Mouse (Mus musculus) hindbrain, embryonic 11.5 days (tissue): ENCODE results near the gene Git1. TPM values are rescaled to one million over a fixed set of nuclear protein-coding genes. Genes with fewer than 3 reads are reported as not detected.

Experiments
- ATAC-seq: fragments of 200-750 bp; cut with Nextera tagmentation; 2 replicates; pipeline ENCODE4 v1.8.0; 2017; ENCODE audit warnings: mild to moderate bottlenecking, moderate TSS enrichment, moderate library complexity; ENCODE audit not compliant: low FRiP score
- DNase-seq: peaks from one replicate; pipeline ENCODE4 v3.0.0-alpha.2; 2015; ENCODE audit warnings: low spot score
- H3K27ac ChIP-seq: fragments of 300-500 bp; sonication (generic); 2 replicates; pipeline ENCODE4 v1.5.1; 2014; ENCODE audit warnings: mild to moderate bottlenecking, low read depth, low read length
- H3K27me3 ChIP-seq: fragments of 300-500 bp; sonication (generic); 2 replicates; pipeline ENCODE4 v1.6.1; 2014; ENCODE audit warnings: mild to moderate bottlenecking, low read length, moderate library complexity, mixed read lengths; ENCODE audit not compliant: control insufficient read depth, insufficient read depth
- H3K36me3 ChIP-seq: fragments of 300-500 bp; sonication (generic); 2 replicates; pipeline ENCODE4 v1.6.1; 2014; ENCODE audit warnings: mild to moderate bottlenecking, low read length, moderate library complexity, mixed read lengths; ENCODE audit not compliant: control insufficient read depth, insufficient read depth
- H3K4me1 ChIP-seq: fragments of 300-500 bp; sonication (generic); replicated peaks from 2 replicates; pipeline ENCODE4 v1.6.1; 2014; ENCODE audit warnings: low read length, mixed read lengths; ENCODE audit not compliant: control insufficient read depth, insufficient read depth
- H3K4me2 ChIP-seq: fragments of 300-500 bp; sonication (generic); replicated peaks from 2 replicates; pipeline ENCODE4 v1.6.1; 2014; ENCODE audit warnings: mild to moderate bottlenecking, low read depth, low read length
- H3K4me3 ChIP-seq: fragments of 300-500 bp; sonication (generic); 2 replicates; pipeline ENCODE4 v1.5.1; 2014; ENCODE audit warnings: low read depth, low read length
- H3K9ac ChIP-seq: fragments of 300-500 bp; sonication (generic); 2 replicates; pipeline ENCODE4 v1.6.1; 2014; ENCODE audit warnings: low read depth, low read length
- H3K9me3 ChIP-seq: fragments of 300-500 bp; sonication (generic); 2 replicates; pipeline ENCODE4 v1.6.1; 2016; ENCODE audit warnings: low read length; ENCODE audit not compliant: control insufficient read depth
- WGBS: fragments of 180-500 bp; shearing (Covaris S2); extraction: QIAGEN DNeasy Blood & Tissue Kit; methylation state at CpG from one replicate; pipeline ENCODE4 v1.1.7; 2014; 5-methylcytosine and 5-hydroxymethylcytosine counted together
- polyA plus RNA-seq: library from polyadenylated mRNA; unstranded; fragments of >200 nt; fragmentation: Nextera tagmentation; extraction: Ambion mirVana; gene quantifications from 2 replicates; pipeline ENCODE4 v1.2.1, GENCODE M21; 2014

The Git1 gene
- polyA plus RNA-seq, 1 experiment from 2014 or later: 18.6 TPM

- Histone ChIP-seq H3K4me2 (peak overlapping the region; percentile 40), H3K27ac (no peak overlapping the region), H3K27me3 (no peaks in the 10 kb centered on the region), H3K36me3 (peaks cover 14% of the 10 kb centered on the region), H3K9me3 (no peaks in the 10 kb centered on the region), H3K4me1 (peaks cover 4% of the 10 kb centered on the region; the same call in 1 of the 2 replicates), H3K4me3 (peak overlapping the region; percentile 11; the same call in 1 of the 2 replicates), H3K9ac (no peak overlapping the region)
- WGBS: 17% methylated on average over 49 of the region's 49 CpGs
- DNase-seq: peak; percentile 92
- peak; percentile 39; the same call in 1 of the 2 replicates for ATAC-seq
Measured at GRCm38 (mm10) chr11:77508068-77509021, 15.0 kb downstream of the Git1 start.

- WGBS: 82% methylated on average over 5 of the region's 5 CpGs
- DNase-seq (no peak), ATAC-seq (no peak)
- no peak overlapping the region for H3K4me3 ChIP-seq
- H3K4me2 ChIP-seq: no peak overlapping the region
- H3K36me3 ChIP-seq: no peaks in the 10 kb centered on the region; the same call in 1 of the 2 replicates
- no peaks in the 10 kb centered on the region for H3K9me3 ChIP-seq
- H3K27ac ChIP-seq: no peak overlapping the region
- H3K4me1 ChIP-seq: peaks cover 21% of the 10 kb centered on the region
- H3K9ac ChIP-seq: no peak overlapping the region
- peaks cover 13% of the 10 kb centered on the region for H3K27me3 ChIP-seq
Measured at GRCm38 (mm10) chr11:77511336-77511735, 18.0 kb downstream of the Git1 start.

- ATAC-seq: peak; percentile 50
- H3K4me1 ChIP-seq: peaks cover 21% of the 10 kb centered on the region
- H3K4me3 ChIP-seq: peak overlapping the region; percentile 53
- H3K27me3 ChIP-seq: peaks cover 13% of the 10 kb centered on the region
- DNase-seq: peak; percentile 92
- no peaks in the 10 kb centered on the region for H3K9me3 ChIP-seq
- H3K4me2 ChIP-seq: peak overlapping the region; percentile 79
- peak overlapping the region; percentile 60 for H3K9ac ChIP-seq
- WGBS: under 1% methylated on average over 67 of the region's 84 CpGs
- H3K27ac ChIP-seq: no peak overlapping the region
- H3K36me3 ChIP-seq: no peaks in the 10 kb centered on the region
Measured at GRCm38 (mm10) chr11:77512891-77513810, 19.8 kb downstream of the Git1 start.

- H3K4me1 ChIP-seq: peaks cover 21% of the 10 kb centered on the region
- no peaks in the 10 kb centered on the region for H3K9me3 ChIP-seq
- peaks cover 13% of the 10 kb centered on the region for H3K27me3 ChIP-seq
- H3K36me3 ChIP-seq: no peaks in the 10 kb centered on the region
- peak overlapping the region; percentile 28; the same call in 1 of the 2 replicates for H3K9ac ChIP-seq
- peak overlapping the region; percentile 53 for H3K4me3 ChIP-seq
- no peak overlapping the region for H3K27ac ChIP-seq
- ATAC-seq: no peak
- no peak for DNase-seq
- peak overlapping the region; percentile 79 for H3K4me2 ChIP-seq
- WGBS: 4% methylated on average over 10 of the region's 10 CpGs
Measured at GRCm38 (mm10) chr11:77513811-77514170, 20.4 kb downstream of the Git1 start.

GRCm38 (mm10) chr11:77514281-77514831 lies 21.0 kb downstream of the Git1 start:
- H3K9ac ChIP-seq: peak overlapping the region; percentile 58
- peaks cover 13% of the 10 kb centered on the region for H3K27me3 ChIP-seq
- peak overlapping the region; percentile 95 for H3K4me2 ChIP-seq
- no peak for ATAC-seq
- H3K4me1 ChIP-seq: peaks cover 21% of the 10 kb centered on the region
- no peak for DNase-seq
- H3K36me3 ChIP-seq: no peaks in the 10 kb centered on the region
- 3% methylated on average over 19 of the region's 19 CpGs for WGBS
- no peak overlapping the region for H3K27ac ChIP-seq
- H3K4me3 ChIP-seq: peak overlapping the region; percentile 41
- no peaks in the 10 kb centered on the region for H3K9me3 ChIP-seq

GRCm38 (mm10) chr11:77514832-77515636 lies 21.7 kb downstream of the Git1 start, which contains the start of gene Abhd15:
Abhd15 (plus strand) TSS chr11:77515121.
- ATAC-seq: peak; percentile 69
- H3K4me2 ChIP-seq: peak within 1 kb of the TSS; percentile 95
- H3K4me1 ChIP-seq: peaks cover 21% of the 10 kb centered on the region
- peak within 1 kb of the TSS; percentile 58 for H3K9ac ChIP-seq
- no peaks in the 10 kb centered on the region for H3K36me3 ChIP-seq
- peaks cover 13% of the 10 kb centered on the region for H3K27me3 ChIP-seq
- H3K9me3 ChIP-seq: no peaks in the 10 kb centered on the region
- under 1% methylated on average over 65 of the region's 72 CpGs for WGBS
- peak within 1 kb of the TSS; percentile 24; the same call in 1 of the 2 replicates for H3K27ac ChIP-seq
- peak; percentile 86 for DNase-seq
- peak within 1 kb of the TSS; percentile 53 for H3K4me3 ChIP-seq

- DNase-seq (no peak), ATAC-seq (peak; percentile 8)
- Histone ChIP-seq H3K9ac (peak within 1 kb of the TSS; percentile 58), H3K9me3 (no peaks in the 10 kb centered on the region), H3K27ac (peak within 1 kb of the TSS; percentile 24; the same call in 1 of the 2 replicates), H3K27me3 (peaks cover 13% of the 10 kb centered on the region), H3K4me1 (peaks cover 23% of the 10 kb centered on the region), H3K4me2 (peak within 1 kb of the TSS; percentile 95), H3K4me3 (peak within 1 kb of the TSS; percentile 41), H3K36me3 (no peaks in the 10 kb centered on the region)
- WGBS: 7% methylated on average over 39 of the region's 39 CpGs
Measured at GRCm38 (mm10) chr11:77515637-77516552, 22.5 kb downstream of the Git1 start, which contains the start of gene Trp53i13. Trp53i13 (minus strand) TSS chr11:77515980.
